Mouse (Mus musculus): ENCODE measurements around the gene Olfr559. TPM values are rescaled to one million over a fixed set of nuclear protein-coding genes. Genes with fewer than 3 reads are reported as not detected.

The Olfr559 gene
- not detected in 2 replicates for total RNA-seq (2021)
- long read RNA-seq, experiment 1: 0 reads
- long read RNA-seq, experiment 2: 0 reads

GRCm38 (mm10) chr7:102727391-102727790 is at the start of gene Olfr559:
Gene Olfr559, minus strand, starts transcription at chr7:102727491.
- DNase-seq: no peak

- DNase-seq: no peak
These were observed 43.6 kb upstream of the Olfr559 start, which contains the start of gene Olfr561 for GRCm38 (mm10) chr7:102770921-102771320. Gene Olfr561, plus strand, starts transcription at chr7:102771221.

DNA sequence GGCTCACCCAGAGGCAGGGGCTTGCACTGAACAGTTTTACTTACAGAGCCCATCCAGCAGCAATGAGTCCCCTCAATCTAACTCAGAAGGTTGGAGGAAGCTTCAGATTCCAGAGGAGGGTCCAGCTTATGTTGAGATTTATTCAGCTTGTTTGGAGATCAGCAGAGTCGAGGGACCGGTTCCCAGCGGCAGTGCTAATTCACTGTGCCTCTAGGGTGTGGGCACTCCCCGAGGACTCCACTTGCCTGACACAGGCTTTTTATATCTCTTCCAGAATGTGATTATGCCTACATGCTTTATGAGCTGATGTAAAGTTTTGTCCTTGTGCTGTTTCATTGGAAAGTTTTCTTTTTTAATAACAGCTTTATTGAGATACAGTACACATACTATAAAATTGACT is 32.0 kb upstream of the Olfr559 start, which contains the start of the genes Olfr560 and Olfr78:
Gene Olfr560, minus strand, starts transcription at position 101 of the 400 bp plus-strand sequence.
Gene Olfr78, minus strand, starts transcription at position 206 of the 400 bp plus-strand sequence.
- no peak for DNase-seq

GRCm38 (mm10) chr7:102752086-102752485 is 24.8 kb upstream of the Olfr559 start:
- DNase-seq: peak; percentile 6

DNA sequence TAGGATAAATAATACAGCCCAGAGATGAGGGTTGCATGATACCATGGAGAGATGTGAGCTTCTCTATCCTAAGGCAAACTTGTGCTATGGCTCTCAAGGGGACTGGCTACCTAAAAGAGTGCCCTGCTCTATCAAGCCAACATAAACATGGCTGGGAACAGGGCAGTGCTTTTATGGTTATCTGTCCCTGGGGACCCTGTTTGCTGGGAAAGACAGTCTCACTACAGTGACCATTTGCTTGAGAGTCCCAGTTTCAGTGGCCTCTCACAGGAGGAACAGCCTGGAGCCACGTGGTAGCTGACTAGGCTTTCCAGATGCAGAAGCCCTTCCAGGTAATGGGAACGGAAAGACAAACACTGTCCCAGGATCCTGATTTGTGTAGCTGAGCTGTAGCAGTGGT is 10.4 kb upstream of the Olfr559 start:
- no peak for DNase-seq

GRCm38 (mm10) chr7:102733793-102734192 is 6.5 kb upstream of the Olfr559 start:
- no peak for DNase-seq

DNA sequence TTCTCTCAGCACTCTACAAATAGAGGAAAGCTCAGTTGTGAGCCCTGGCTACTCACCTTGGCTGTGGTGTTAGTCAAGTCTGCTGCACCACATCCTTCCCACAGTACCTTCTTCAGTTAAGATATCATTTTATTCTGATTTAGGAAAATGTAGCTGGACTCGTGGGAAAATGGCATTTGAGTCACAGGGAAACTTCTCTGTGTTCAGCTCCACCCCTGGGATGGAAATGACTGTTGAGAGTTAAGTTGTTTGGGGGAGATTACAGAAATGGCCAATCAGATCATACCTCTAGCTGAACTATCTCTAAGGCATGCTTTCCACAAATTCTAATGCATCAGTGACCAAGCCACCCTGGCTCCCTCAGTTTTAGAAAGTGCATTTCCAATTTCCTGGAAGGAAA is 8.3 kb downstream of the Olfr559 start, which contains the start of gene Olfr33:
Gene Olfr33, minus strand, starts transcription at position 101 of the 400 bp plus-strand sequence.
- no peak for DNase-seq

DNA sequence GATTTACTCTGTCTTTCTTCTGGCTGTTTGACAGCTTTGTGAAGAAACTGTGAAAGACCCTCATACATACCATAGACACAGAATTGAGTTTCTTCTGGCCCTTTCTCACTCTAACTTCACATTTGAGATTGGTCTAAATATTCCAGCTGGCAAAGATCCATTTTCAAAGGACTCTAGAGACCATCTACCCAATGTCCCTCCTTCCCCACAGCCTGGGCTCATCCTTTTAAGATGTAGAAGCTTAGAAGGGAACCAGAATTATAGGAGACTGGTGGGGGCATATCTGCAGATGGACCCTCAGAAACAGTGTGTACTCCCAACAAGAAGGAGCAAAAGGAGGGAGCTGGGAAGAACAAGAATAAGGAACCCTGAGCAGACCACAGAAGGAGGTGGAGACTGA is 25.4 kb downstream of the Olfr559 start, which contains the start of gene Olfr558:
Gene Olfr558, plus strand, starts transcription at position 301 of the 400 bp plus-strand sequence.
- no peak for DNase-seq

DNA sequence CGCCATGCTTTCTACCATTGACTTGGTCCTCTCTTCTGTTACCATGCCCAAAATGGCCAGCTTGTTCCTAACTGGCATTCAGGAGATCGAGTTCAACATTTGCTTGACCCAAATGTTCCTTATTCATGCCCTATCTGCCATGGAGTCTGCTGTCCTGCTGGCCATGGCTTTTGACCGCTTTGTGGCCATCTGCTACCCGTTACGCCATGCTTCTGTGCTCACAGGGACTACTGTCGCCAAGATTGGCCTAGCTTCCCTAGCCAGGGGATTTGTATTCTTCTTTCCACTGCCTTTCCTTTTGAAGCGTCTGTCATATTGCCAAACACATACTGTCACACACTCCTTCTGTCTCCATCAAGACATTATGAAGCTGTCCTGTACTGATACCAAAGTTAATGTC is 28.8 kb downstream of the Olfr559 start:
- no peak for DNase-seq

- DNase-seq: peak; percentile 68
These were observed 31.7 kb downstream of the Olfr559 start, which contains the start of gene Olfr557 for GRCm38 (mm10) chr7:102695358-102696125. Gene Olfr557, plus strand, starts transcription at chr7:102695910.

DNA sequence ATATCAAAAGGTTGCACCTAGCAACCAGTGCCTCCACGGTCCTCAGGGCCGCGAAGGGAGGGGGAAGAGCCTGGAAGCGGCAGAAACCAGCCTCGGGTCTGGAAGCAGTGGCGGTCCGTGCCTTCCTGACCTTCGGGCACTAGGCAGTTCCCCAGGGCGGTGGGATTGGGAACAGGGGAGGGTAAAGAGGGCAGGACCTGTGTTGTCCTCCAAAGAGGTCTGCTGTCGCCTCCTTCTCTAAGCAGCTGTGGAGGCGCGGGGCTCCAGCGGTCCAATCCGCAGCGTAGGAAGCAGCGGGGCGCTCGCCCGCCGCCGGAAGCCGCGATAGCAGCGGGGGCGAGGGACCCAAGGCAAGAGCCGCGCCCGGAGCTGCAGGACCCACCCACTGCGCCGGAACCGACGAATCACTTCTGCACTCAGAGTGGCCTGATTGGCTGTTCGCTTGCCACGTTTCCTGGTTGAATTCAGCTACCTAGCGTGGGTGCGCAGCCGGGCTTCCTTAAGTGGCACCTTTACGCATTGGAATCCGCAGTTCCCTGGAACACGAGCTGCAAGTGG is 40.3 kb downstream of the Olfr559 start, which contains the start of gene Trim68:
Gene Trim68, minus strand, starts transcription at position 384 of the 558 bp plus-strand sequence.
- peak; percentile 94 for DNase-seq

GRCm38 (mm10) chr7:102681916-102682315 is 45.4 kb downstream of the Olfr559 start:
- DNase-seq: no peak

- no peak for DNase-seq
These were observed 51.1 kb downstream of the Olfr559 start for GRCm38 (mm10) chr7:102676225-102676624.

Other genes with a start within 250 kb of the Olfr559 start
- not detected in 2 replicates for gene Olfr543, start 245.8 kb downstream of the Olfr559 start, total RNA-seq (2021)
- gene Olfr544, start 239.2 kb downstream of the Olfr559 start, total RNA-seq (2021): not detected in 2 replicates
- gene Olfr545, start 227.9 kb downstream of the Olfr559 start, total RNA-seq (2021): not detected in 2 replicates
- gene Olfr547, start 192.7 kb downstream of the Olfr559 start, total RNA-seq (2021): not detected in 2 replicates
- gene Olfr548-ps1, start 186.6 kb downstream of the Olfr559 start, total RNA-seq (2021): not detected in 2 replicates
- not detected in 2 replicates for gene Olfr549, start 177.6 kb downstream of the Olfr559 start, total RNA-seq (2021)
- 12.3 and 12.5 TPM in 2 replicates for gene Trim21, start 162.0 kb downstream of the Olfr559 start, total RNA-seq (2021)
- not detected in 2 replicates for gene Olfr550, start 156.0 kb downstream of the Olfr559 start, total RNA-seq (2021)
- not detected in 2 replicates for gene Olfr551, start 135.6 kb downstream of the Olfr559 start, total RNA-seq (2021)
- gene Olfr552, start 129.7 kb downstream of the Olfr559 start, total RNA-seq (2021): 0.11 TPM in 1 of 2 replicates, not detected in the other
- not detected in 2 replicates for gene Olfr553, start 109.3 kb downstream of the Olfr559 start, total RNA-seq (2021)
- gene Olfr554, start 89.1 kb downstream of the Olfr559 start, total RNA-seq (2021): not detected in 2 replicates
- not detected in 2 replicates for gene Olfr555, start 68.7 kb downstream of the Olfr559 start, total RNA-seq (2021)
- not detected in 2 replicates for gene Olfr556, start 62.6 kb downstream of the Olfr559 start, total RNA-seq (2021)
- 9.4 and 10.3 TPM in 2 replicates for gene Trim68, start 40.2 kb downstream of the Olfr559 start, total RNA-seq (2021)
- not detected in 2 replicates for gene Olfr557, start 31.6 kb downstream of the Olfr559 start, total RNA-seq (2021)
- gene Olfr558, start 25.3 kb downstream of the Olfr559 start, total RNA-seq (2021): 1.1 and 1.4 TPM in 2 replicates
- not detected in 2 replicates for gene Olfr33, start 8.4 kb downstream of the Olfr559 start, total RNA-seq (2021)
- not detected in 2 replicates for gene Olfr560, start 31.9 kb upstream of the Olfr559 start, total RNA-seq (2021)
- gene Olfr78, start 32.0 kb upstream of the Olfr559 start, total RNA-seq (2021): 0.82 and 1.8 TPM in 2 replicates
- not detected in 2 replicates for gene Olfr561, start 43.7 kb upstream of the Olfr559 start, total RNA-seq (2021)
- gene Olfr564, start 76.0 kb upstream of the Olfr559 start, total RNA-seq (2021): not detected in 2 replicates
- not detected in 2 replicates for gene Olfr566, start 131.3 kb upstream of the Olfr559 start, total RNA-seq (2021)
- gene Olfr568, start 149.6 kb upstream of the Olfr559 start, total RNA-seq (2021): not detected in 2 replicates
- not detected in 2 replicates for gene Olfr569, start 163.4 kb upstream of the Olfr559 start, total RNA-seq (2021)
- not detected in 2 replicates for gene Olfr570, start 167.1 kb upstream of the Olfr559 start, total RNA-seq (2021)
- gene Olfr571, start 190.0 kb upstream of the Olfr559 start, total RNA-seq (2021): not detected in 2 replicates
- not detected in 2 replicates for gene Olfr572, start 196.9 kb upstream of the Olfr559 start, total RNA-seq (2021)
- gene Olfr573-ps1, start 215.1 kb upstream of the Olfr559 start, total RNA-seq (2021): not detected in 2 replicates
- gene Olfr574, start 221.0 kb upstream of the Olfr559 start, total RNA-seq (2021): not detected in 2 replicates
- gene Olfr575, start 231.3 kb upstream of the Olfr559 start, total RNA-seq (2021): not detected in 2 replicates
- not detected in 2 replicates for gene Olfr576, start 235.2 kb upstream of the Olfr559 start, total RNA-seq (2021)
- gene Olfr577, start 248.5 kb upstream of the Olfr559 start, total RNA-seq (2021): not detected in 2 replicates

Data from adrenal gland, postnatal 14 days (tissue).